Mouse (Mus musculus) heart, embryonic 16.5 days (tissue): Measurements from ENCODE around the gene Sh2d6. TPM values are rescaled to one million over a fixed set of nuclear protein-coding genes. Genes with fewer than 3 reads are reported as not detected.
"Not testable (repeated sequence)": the region's sequence is repeated elsewhere in the genome, so short reads cannot be mapped to it uniquely, and the experiment has no call there.

Source experiments
- ATAC-seq: fragments of 200-750 bp; cut with Nextera tagmentation; replicated peaks from 2 replicates; pipeline ENCODE4 v1.8.0; 2017; ENCODE audit warnings: moderate number of reproducible peaks; ENCODE audit not compliant: insufficient read depth, low FRiP score; ENCODE audit errors: extremely low read depth
- H3K27ac ChIP-seq: fragments of 300-500 bp; sonication (generic); 2 replicates; pipeline ENCODE4 v1.5.1; 2014; ENCODE audit warnings: mild to moderate bottlenecking, low read length, control low read depth, moderate library complexity
- H3K27me3 ChIP-seq: fragments of 300-500 bp; sonication (generic); 2 replicates; pipeline ENCODE4 v1.6.1; 2014; ENCODE audit warnings: low read length, mixed read lengths; ENCODE audit not compliant: control insufficient read depth, insufficient read depth
- H3K36me3 ChIP-seq: fragments of 300-500 bp; sonication (generic); 2 replicates; pipeline ENCODE4 v1.6.1; 2014; ENCODE audit not compliant: control insufficient read depth, insufficient read depth
- H3K4me1 ChIP-seq: fragments of 300-500 bp; sonication (generic); 2 replicates; pipeline ENCODE4 v1.6.1; 2014; ENCODE audit warnings: low read length, mixed read lengths; ENCODE audit not compliant: control insufficient read depth, insufficient read depth
- H3K4me2 ChIP-seq: fragments of 300-500 bp; sonication (generic); 2 replicates; pipeline ENCODE4 v1.6.1; 2014; ENCODE audit warnings: low read depth, mild to moderate bottlenecking, control low read depth, low read length
- H3K4me3 ChIP-seq: fragments of 300-500 bp; sonication (generic); 2 replicates; pipeline ENCODE4 v1.5.1; 2014; ENCODE audit warnings: mild to moderate bottlenecking, control low read depth, low read length
- H3K9ac ChIP-seq: fragments of 300-500 bp; sonication (generic); 2 replicates; pipeline ENCODE4 v1.6.1; 2014; ENCODE audit warnings: low read length, control low read depth
- H3K9me3 ChIP-seq: fragments of 300-500 bp; sonication (generic); replicated peaks from 2 replicates; pipeline ENCODE4 v1.6.1; 2016; ENCODE audit warnings: low read length; ENCODE audit not compliant: control insufficient read depth
- WGBS: fragments of 180-500 bp; shearing (Covaris S2); extraction: QIAGEN DNeasy Blood & Tissue Kit; methylation state at CpG from one replicate; pipeline ENCODE4 v1.1.7; 2014; 5-methylcytosine and 5-hydroxymethylcytosine counted together
- polyA plus RNA-seq: library from polyadenylated mRNA; unstranded; fragments of >200 nt; fragmentation: Nextera tagmentation; extraction: Ambion mirVana; gene quantifications from 2 replicates; pipeline ENCODE4 v1.2.1, GENCODE M21; 2015

Gene Sh2d6
- polyA plus RNA-seq, 1 experiment from 2014 or later = not detected

DNA sequence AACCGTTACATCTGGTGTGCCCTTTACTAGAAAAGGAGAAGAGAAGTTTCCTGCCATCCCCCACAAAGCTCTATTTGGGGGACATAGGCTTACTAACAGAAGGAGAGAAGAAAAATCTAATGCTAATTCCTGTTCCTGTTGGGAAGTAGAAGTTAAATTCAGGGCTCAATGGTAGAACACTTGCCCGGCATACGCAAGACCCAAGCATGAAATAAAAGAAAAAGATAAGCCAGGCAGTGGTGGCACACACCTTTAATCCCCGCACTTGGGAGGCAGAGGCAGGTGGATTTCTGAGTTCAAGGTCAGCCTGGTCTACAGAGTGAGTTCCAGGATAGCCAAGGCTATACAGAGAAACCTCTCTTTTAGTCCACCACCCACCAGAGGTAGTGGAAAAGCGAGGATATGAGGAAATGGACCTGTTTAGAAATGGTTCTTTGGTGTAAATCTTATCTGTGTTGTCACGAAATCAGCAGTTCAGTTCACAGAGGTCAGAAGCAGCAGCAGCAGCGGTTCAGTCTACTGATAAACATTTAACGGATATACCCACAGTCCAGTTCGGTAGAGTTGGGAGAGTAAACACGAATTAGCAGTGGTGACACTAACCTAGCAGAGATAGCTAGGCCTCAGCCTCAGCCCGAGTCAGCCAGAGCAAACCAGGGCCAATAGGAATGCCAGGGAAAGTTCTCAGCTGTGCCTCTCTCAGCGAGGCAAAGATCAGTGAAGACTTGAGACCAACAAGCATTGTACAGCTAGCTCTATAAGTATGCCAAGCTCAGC is 41.7 kb downstream of the Sh2d6 start:
- no peaks in the 10 kb centered on the region for H3K9me3 ChIP-seq
- no peak overlapping the region for H3K4me3 ChIP-seq
- H3K9ac ChIP-seq = no peak overlapping the region
- H3K27me3 ChIP-seq = no peaks in the 10 kb centered on the region
- 78% methylated on average over 12 of the region's 12 CpGs for WGBS
- no peaks in the 10 kb centered on the region for H3K4me1 ChIP-seq
- H3K36me3 ChIP-seq = no peaks in the 10 kb centered on the region
- no peak overlapping the region for H3K4me2 ChIP-seq
- ATAC-seq = no peak
- H3K27ac ChIP-seq = no peak overlapping the region

DNA sequence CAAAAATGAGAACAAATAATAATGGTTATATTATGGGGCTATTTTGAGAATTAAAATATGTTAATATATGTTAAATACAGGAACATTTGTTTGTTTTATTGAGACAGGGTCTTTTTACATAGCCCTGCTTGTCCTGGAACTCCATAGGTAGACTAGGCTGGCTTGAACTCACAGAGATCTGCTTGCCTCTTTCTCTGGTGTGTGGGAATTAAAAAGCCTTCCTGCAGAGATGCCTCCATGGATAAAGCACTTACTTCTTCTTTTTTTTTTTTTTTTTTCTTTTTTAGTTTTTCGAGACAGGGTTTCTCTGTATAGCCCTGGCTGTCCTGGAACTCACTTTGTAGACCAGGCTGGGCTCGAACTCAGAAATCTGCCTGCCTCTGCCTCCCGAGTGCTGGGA is 42.8 kb downstream of the Sh2d6 start:
- H3K27me3 ChIP-seq, ATAC-seq, H3K4me3 ChIP-seq, H3K9me3 ChIP-seq, H3K4me2 ChIP-seq, H3K4me1 ChIP-seq, H3K27ac ChIP-seq, H3K9ac ChIP-seq, H3K36me3 ChIP-seq: not testable (repeated sequence)
- 88% methylated on average over 3 of the region's 3 CpGs for WGBS

DNA sequence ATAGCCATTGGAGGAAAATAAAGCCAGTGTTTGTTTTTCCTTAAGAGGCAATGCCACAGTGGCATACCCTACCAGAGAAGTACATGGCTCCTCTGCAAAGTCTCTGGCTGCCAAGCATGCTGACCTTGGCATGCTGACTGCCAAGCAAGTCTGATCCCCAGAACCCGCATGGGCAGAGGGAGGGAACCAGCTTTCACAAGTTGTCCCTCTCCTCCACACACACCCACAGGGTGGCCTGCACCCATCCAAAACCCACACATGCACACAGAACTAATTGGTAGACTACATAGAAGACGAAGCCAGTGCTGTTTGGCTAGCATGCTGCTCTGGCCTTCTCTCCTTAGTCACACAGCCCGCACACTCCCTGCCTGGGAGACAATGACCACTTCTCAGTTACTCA is 43.9 kb downstream of the Sh2d6 start:
- ATAC-seq = no peak
- no peak overlapping the region for H3K4me2 ChIP-seq
- H3K27me3 ChIP-seq = no peaks in the 10 kb centered on the region
- H3K9me3 ChIP-seq = no peaks in the 10 kb centered on the region
- H3K9ac ChIP-seq = no peak overlapping the region
- WGBS = 85% methylated on average over 3 of the region's 3 CpGs
- H3K27ac ChIP-seq = no peak overlapping the region
- H3K4me3 ChIP-seq = no peak overlapping the region
- H3K36me3 ChIP-seq = no peaks in the 10 kb centered on the region
- no peaks in the 10 kb centered on the region for H3K4me1 ChIP-seq

DNA sequence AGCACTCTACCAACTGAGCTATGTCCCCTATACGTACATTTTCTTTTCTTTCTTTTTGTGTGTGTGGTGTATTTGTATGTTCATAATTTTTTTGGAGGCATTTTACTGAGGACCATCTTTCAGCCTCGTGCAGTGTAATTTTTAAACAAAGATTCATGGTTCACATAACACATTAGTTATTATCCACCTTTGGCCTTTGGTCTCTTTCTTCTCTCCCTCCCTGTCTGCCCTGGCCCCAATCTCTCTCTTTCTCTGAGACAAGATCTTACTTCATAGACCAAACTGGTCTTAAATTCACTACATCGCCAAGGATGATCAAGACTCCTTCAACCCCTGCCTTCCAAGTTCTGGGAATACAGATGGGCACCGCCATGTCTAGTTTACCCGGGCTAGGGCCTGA is 44.7 kb downstream of the Sh2d6 start:
- Histone ChIP-seq H3K9me3 (no peaks in the 10 kb centered on the region), H3K9ac (no peak overlapping the region), H3K4me3 (no peak overlapping the region), H3K4me2 (no peak overlapping the region), H3K27ac (no peak overlapping the region), H3K36me3 (no peaks in the 10 kb centered on the region), H3K27me3 (no peaks in the 10 kb centered on the region), H3K4me1 (no peaks in the 10 kb centered on the region)
- WGBS = 86% methylated on average over 5 of the region's 5 CpGs
- ATAC-seq = no peak

DNA sequence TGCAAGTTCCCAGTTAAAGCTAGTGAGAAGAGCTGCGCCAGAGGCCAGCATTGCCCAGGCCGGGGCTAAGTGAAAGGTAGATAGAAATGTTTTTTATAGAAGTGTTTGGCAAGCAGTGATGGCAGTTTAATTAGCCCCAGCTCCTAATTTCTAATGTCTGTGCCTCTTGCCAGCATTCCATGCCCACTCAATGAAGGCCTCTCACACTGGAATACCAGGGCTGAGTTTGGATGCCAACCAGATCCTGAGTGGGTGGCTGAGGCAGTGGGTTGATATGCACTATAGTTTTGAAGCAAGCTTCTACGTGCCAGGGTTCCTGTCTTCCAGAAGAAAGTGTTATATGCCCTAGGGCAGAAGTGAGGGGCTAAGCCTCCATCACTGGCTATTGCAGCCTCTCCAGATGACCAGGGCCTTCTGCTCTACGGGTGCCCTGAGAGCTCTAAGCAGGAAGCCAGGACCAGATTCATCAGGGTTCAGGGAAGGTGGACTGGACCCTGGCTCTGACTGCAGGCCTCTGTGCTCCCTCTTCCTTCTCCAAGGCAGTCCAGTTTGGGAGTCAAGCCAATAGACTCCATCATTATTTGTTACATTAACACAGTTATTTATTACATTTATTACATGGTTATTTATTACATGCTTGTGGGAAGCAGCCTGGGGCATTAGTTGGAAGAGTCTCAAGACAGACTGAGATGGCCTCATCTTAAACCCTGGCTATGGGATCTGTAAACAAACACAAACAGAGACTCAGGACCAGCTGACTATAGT is 46.1 kb downstream of the Sh2d6 start:
- Histone ChIP-seq H3K9ac (no peak overlapping the region), H3K4me1 (no peaks in the 10 kb centered on the region), H3K27me3 (no peaks in the 10 kb centered on the region), H3K36me3 (no peaks in the 10 kb centered on the region), H3K4me2 (no peak overlapping the region), H3K4me3 (no peak overlapping the region), H3K27ac (no peak overlapping the region), H3K9me3 (no peaks in the 10 kb centered on the region)
- ATAC-seq = no peak
- 68% methylated on average over 4 of the region's 4 CpGs for WGBS

DNA sequence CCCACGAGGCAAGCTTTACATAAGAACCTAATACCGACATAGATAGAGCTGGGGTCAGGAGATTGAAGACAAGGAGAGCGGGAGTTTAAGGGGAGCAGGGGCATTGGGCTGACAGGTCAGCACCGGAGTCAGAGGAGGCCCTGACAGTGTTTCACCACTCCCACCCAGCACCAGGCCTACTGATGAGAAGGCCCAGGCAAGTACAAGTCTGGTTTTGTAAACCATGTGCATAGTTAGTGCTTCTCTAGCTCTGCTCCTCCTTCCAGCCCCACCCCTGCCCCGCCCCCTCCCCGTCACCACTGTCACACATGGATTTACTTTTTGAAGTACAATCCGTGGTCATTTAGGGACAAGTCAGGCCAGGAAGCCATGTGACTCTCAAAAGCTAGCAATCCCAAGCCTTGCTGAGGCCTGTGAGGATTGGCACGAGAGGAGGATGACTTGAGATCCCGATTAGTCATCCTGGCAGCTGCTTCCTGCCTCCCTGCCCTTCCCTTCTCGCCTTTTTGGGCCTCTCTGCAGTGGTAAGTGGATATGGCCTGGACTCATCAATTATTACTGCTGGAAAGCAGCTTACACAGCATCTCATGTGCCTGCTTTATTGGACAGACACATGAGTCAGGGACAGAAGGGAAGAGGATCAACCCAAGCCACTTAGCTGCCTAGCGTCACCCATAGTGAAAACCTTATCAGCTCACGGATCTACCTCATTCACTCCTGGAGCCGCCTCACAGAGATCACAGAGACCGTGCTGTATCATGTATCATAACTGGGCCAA is 48.1 kb downstream of the Sh2d6 start:
- H3K27ac ChIP-seq = no peak overlapping the region
- H3K4me3 ChIP-seq = no peak overlapping the region
- H3K9me3 ChIP-seq = no peaks in the 10 kb centered on the region
- H3K4me1 ChIP-seq = no peaks in the 10 kb centered on the region
- no peak overlapping the region for H3K4me2 ChIP-seq
- H3K36me3 ChIP-seq = no peaks in the 10 kb centered on the region
- H3K9ac ChIP-seq = no peak overlapping the region
- 58% methylated on average over 14 of the region's 14 CpGs for WGBS
- ATAC-seq = no peak
- no peaks in the 10 kb centered on the region for H3K27me3 ChIP-seq

DNA sequence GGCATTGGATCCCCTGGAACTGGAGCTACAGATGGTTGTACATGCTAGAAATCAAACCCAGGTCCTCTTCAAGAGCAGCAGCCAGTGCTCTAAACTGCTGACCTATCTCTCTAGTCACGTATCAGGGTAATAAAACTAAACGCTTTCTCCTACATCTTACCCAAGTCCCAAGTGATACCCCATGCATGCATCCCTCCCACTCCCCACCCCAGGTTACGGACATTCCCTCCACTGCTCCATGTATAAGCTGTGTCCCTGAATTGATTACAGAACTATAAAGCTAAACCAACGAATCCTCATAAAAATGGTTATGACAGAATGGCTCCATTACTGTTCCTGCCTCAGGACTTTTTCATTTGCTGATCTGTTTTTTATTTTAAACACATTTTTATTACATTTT is 55.3 kb downstream of the Sh2d6 start:
- Histone ChIP-seq H3K27ac (no peak overlapping the region), H3K36me3 (no peaks in the 10 kb centered on the region), H3K4me1 (0 out of 2 replicates have a peak, but pooled peaks cover 2% of the 10 kb centered on the region), H3K9ac (no peak overlapping the region), H3K4me3 (no peak overlapping the region), H3K9me3 (no peaks in the 10 kb centered on the region), H3K27me3 (no peaks in the 10 kb centered on the region), H3K4me2 (no peak overlapping the region)
- ATAC-seq = no peak
- 94% methylated on average over 4 of the region's 4 CpGs for WGBS

DNA sequence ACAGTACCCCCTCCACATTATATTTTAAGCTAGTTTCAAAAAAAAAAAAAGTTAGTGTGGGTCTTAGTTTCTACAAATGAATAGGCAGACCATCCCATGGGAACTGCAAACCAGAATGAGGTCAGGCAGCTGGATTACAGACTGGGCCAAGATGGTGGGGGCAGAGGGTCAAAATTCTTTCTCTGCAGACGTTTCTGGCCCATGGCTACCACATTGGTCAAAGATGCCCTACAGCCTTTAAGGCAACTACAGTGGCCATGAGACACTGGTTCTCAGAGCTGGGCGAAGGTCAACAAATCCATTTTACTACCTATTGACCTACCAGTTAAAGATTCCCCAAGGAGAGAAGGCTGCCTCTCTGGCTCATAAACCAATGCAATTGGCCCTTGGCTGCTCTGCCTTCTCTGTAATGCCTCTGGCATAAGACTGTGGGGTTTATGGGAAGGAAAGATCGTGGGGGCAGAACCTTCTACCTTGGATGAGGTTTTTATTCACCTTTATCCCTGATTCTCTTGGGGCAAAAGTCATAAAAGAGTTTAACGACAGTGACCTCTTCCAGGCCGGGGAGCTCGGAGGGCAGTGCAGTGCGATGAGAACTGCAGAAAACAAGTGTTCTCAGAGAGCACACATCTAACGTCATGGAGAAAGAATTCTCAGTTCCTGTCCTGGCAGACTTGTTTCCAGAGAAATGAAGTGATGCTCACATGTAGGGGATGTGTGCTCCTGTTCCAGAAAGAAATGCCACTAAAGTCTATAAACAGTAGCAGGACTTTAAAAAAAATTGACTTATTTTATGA is 55.9 kb downstream of the Sh2d6 start:
- H3K4me2 ChIP-seq = no peak overlapping the region
- no peak overlapping the region for H3K4me3 ChIP-seq
- no peak for ATAC-seq
- no peak overlapping the region for H3K9ac ChIP-seq
- 0 out of 2 replicates have a peak, but pooled peaks cover 2% of the 10 kb centered on the region for H3K4me1 ChIP-seq
- 69% methylated on average over 8 of the region's 8 CpGs for WGBS
- H3K9me3 ChIP-seq = no peaks in the 10 kb centered on the region
- H3K36me3 ChIP-seq = no peaks in the 10 kb centered on the region
- no peak overlapping the region for H3K27ac ChIP-seq
- H3K27me3 ChIP-seq = no peaks in the 10 kb centered on the region
